In the genomic region with DNA sequence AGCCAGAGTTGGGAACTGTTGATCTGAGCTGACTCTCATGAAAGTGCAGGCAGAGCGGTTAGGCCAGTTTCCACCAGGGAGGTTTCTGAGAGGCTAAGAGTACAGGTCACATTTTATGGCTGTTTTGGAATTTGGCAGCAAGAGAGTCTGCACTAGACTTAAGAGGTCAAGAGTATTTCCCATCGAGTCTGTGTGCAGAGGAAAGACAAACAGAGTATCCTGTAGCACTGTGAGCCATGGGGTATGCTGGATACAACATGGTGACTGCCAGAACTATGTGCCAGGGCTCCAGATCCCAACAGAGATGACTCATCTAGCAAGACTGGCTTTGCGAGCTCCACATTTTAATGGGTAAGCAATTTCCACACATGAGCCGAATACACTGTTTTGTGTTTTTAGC, we compare ENCODE assay signal across 10 mouse cellular contexts.
DNase-seq lines count a peak whose midpoint lies in the region; ATAC-seq lines count a peak whose summit lies in the region.
"Had no signal": no experiment of that assay in that cellular context is flagged by ENCODE, and none has a peak within 500 bp of the region (broad histone marks: within the 10 kb centered on the region; RNA-seq: fewer than 3 reads in every experiment).

No protein-coding gene starts in this region.

- H3K27ac ChIP-seq in kidney, embryonic 16.5 days (ENCODE audit: low read length) = no peak overlapping the region
- H3K27ac ChIP-seq: left cerebral cortex, adult 2 months; stomach, postnatal 0 days had no signal

- H3K4me3 ChIP-seq in kidney, embryonic 16.5 days (ENCODE audit: low read length) = no peak overlapping the region
- H3K4me3 ChIP-seq: left cerebral cortex, adult 2 months had no signal

- WGBS in kidney, embryonic 16.5 days = 49% methylated on average over 4 of the region's 4 CpGs

- H3K36me3 ChIP-seq in kidney, embryonic 16.5 days (ENCODE audit: insufficient read depth, low read length) = no peaks in the 10 kb centered on the region

- no peaks in the 10 kb centered on the region; the same call in 1 of the 2 replicates for H3K4me1 ChIP-seq in kidney, embryonic 16.5 days (ENCODE audit: insufficient read depth, low read length)

- no peak overlapping the region for H3K4me2 ChIP-seq in kidney, embryonic 16.5 days (replicated peaks; ENCODE audit: low read depth, low read length)

- H3K9ac ChIP-seq in kidney, embryonic 16.5 days (replicated peaks; ENCODE audit: low read length) = no peak overlapping the region

- no peaks in the 10 kb centered on the region for H3K9me3 ChIP-seq in kidney, embryonic 16.5 days (ENCODE audit: low read length)

- no peaks in the 10 kb centered on the region for H3K27me3 ChIP-seq in kidney, embryonic 16.5 days (ENCODE audit: insufficient read depth, low read length)

- DNase-seq in layer of hippocampus, adult 8-10 months (ENCODE audit: low spot score in 2 of 2) = peak; percentile 7 to 10
- no peak for DNase-seq in layer of hippocampus, adult 9-10 months (ENCODE audit: low spot score)
- peak; percentile 26 to 33 for DNase-seq in cerebellum, postnatal 10 days
- DNase-seq in lung, postnatal 25 days (ENCODE audit: low spot score) = peak; percentile 67
- DNase-seq in B cell, adult 2 months = no peak
- no peak for DNase-seq in spleen, postnatal 4 days (ENCODE audit: low spot score in 2 of 2)
- DNase-seq in spleen, adult 12 weeks (ENCODE audit: low spot score) = no peak

- peak; percentile 71; the same call in 1 of the 2 replicates for ATAC-seq in kidney, embryonic 16.5 days (ENCODE audit: low FRiP score, low TSS enrichment)

Comparison
In these comparisons a context has a peak if more than half of its experiments do, and no peak if none do; other contexts are left out.
1. DNase-seq: peak in layer of hippocampus, adult 8-10 months (2 of 2), cerebellum, postnatal 10 days (2 of 2) and lung, postnatal 25 days (single experiment); none in layer of hippocampus, adult 9-10 months (single experiment), B cell, adult 2 months (0 of 2), spleen, postnatal 4 days (0 of 2) and spleen, adult 12 weeks (single experiment).